Mouse (Mus musculus) intestine, embryonic 14.5 days (tissue): ENCODE measurements at regions not wholly inside any gene's neighbourhood (a gene's known extent, or its start where the extent isn't known, plus 50 kb on each side); places are given as distances from the start of the nearest gene placed in this dataset.
A peak's percentile ranks its signal among the peaks of the same experiment; 100 is the strongest.

Experiments
- ATAC-seq: fragments of 200-750 bp; cut with Nextera tagmentation; replicated peaks from 2 replicates; pipeline ENCODE4 v1.8.0; 2017; ENCODE audit warnings: low read depth, moderate number of reproducible peaks, moderate TSS enrichment, moderate library complexity; ENCODE audit not compliant: low FRiP score, low TSS enrichment
- DNase-seq: peaks from one replicate; pipeline ENCODE4 v3.0.0-alpha.2; 2018; ENCODE audit warnings: low spot score
- H3K27ac ChIP-seq: fragments of 300-500 bp; sonication (generic); 2 replicates; pipeline ENCODE4 v1.5.1; 2014; ENCODE audit warnings: low read depth, mild to moderate bottlenecking, control low read depth
- H3K27me3 ChIP-seq: fragments of 300-500 bp; sonication (generic); replicated peaks from 2 replicates; pipeline ENCODE4 v1.6.1; 2014; ENCODE audit warnings: low read length, control low read depth; ENCODE audit not compliant: control insufficient read depth, insufficient read depth
- H3K36me3 ChIP-seq: fragments of 300-500 bp; sonication (generic); 2 replicates; pipeline ENCODE4 v1.6.1; 2014; ENCODE audit warnings: low read length, control low read depth; ENCODE audit not compliant: control insufficient read depth, insufficient read depth
- H3K4me1 ChIP-seq: fragments of 300-500 bp; sonication (generic); replicated peaks from 2 replicates; pipeline ENCODE4 v1.6.1; 2014; ENCODE audit warnings: low read length, control low read depth, mixed read lengths; ENCODE audit not compliant: control insufficient read depth, insufficient read depth
- H3K4me2 ChIP-seq: fragments of 300-500 bp; sonication (generic); 2 replicates; pipeline ENCODE4 v1.6.1; 2014; ENCODE audit warnings: low read length
- H3K4me3 ChIP-seq: fragments of 300-500 bp; sonication (generic); 2 replicates; pipeline ENCODE4 v1.5.1; 2014; ENCODE audit warnings: low read depth, low read length, control low read depth, mixed read lengths
- H3K9ac ChIP-seq: fragments of 300-500 bp; sonication (generic); 2 replicates; pipeline ENCODE4 v1.6.1; 2014; ENCODE audit warnings: mild to moderate bottlenecking, low read length
- H3K9me3 ChIP-seq: fragments of 300-500 bp; sonication (generic); 2 replicates; pipeline ENCODE4 v1.6.1; 2016; ENCODE audit warnings: low read length, control low read depth; ENCODE audit not compliant: control insufficient read depth
- WGBS: fragments of 180-500 bp; shearing (Covaris S2); extraction: QIAGEN DNeasy Blood & Tissue Kit; methylation state at CpG from one replicate; pipeline ENCODE4 v1.1.7; 2014; 5-methylcytosine and 5-hydroxymethylcytosine counted together

DNA sequence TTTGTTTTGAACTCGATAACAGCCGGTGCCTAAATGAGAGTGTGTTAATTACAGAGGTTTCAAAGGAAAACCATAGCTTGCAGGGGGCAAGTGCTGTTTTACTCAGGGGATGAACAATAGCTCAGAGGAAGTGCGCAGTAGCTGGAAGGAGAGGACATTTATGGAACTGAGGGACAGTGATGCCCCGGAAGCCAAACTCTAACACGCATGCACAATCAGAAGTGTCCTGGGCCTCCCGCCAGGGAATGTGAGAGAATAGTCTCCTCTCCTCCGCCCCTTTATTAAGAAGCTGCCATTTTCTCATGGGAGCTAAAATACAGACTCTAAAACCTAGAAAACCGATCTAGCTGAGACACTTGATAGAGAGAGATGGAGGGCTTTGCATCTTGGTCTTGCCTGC lies 368.5 kb upstream of the Sall1 start:
- no peaks in the 10 kb centered on the region for H3K36me3 ChIP-seq
- H3K9me3 ChIP-seq, result no peaks in the 10 kb centered on the region
- H3K4me1 ChIP-seq, result no peaks in the 10 kb centered on the region
- H3K4me3 ChIP-seq, result no peak overlapping the region
- no peak overlapping the region for H3K9ac ChIP-seq
- no peak for ATAC-seq
- H3K4me2 ChIP-seq, result no peak overlapping the region
- no peak overlapping the region for H3K27ac ChIP-seq
- H3K27me3 ChIP-seq, result 0 out of 2 replicates have a peak, but pooled peaks cover 3% of the 10 kb centered on the region
- no peak for DNase-seq
- WGBS, result 80% methylated on average over 8 of the region's 8 CpGs

DNA sequence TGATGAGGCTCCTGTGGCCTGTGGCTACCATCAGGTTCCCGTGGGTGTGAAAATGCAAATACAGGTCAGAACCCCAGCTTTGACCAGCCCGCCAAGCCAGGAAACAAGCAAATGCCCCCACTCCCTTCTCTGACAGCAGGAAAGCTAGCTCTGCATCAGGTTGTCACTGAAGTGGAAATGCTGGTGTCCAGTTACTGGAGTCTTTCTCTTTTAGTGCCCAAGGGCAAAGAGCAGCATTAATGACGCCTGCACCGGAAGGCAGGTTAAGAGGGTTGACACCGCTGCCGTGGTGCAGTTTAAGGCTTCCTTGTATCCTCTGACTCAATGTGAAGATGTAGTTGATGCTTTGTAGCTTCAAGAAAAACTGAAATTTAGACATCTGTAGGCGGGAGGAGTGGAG lies 368.1 kb upstream of the Sall1 start:
- Histone ChIP-seq H3K4me1 (no peaks in the 10 kb centered on the region), H3K27me3 (0 out of 2 replicates have a peak, but pooled peaks cover 3% of the 10 kb centered on the region), H3K4me3 (no peak overlapping the region), H3K9me3 (no peaks in the 10 kb centered on the region), H3K27ac (no peak overlapping the region), H3K4me2 (no peak overlapping the region), H3K9ac (no peak overlapping the region), H3K36me3 (no peaks in the 10 kb centered on the region)
- ATAC-seq, result no peak
- 24% methylated on average over 7 of the region's 7 CpGs for WGBS
- DNase-seq, result no peak

DNA sequence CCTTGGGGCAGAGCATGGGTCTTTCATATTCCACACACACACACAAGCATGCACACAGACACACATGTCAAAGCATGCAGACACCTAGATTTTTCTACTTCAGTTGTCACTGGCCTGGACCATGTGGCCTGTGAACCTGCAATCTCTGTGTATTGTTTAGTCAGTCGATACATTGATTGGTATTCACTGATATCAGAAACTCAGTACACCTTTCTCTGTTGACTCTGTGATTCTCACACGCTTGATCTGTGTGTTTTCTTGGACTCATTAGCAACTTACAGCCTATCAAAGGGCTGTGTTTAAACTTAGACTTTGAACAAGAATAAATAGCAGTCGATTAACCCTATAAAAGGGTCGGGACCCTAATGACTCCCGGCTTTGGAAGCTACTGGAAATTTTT lies 362.7 kb upstream of the Sall1 start:
- WGBS, result 76% methylated on average over 5 of the region's 5 CpGs

DNA sequence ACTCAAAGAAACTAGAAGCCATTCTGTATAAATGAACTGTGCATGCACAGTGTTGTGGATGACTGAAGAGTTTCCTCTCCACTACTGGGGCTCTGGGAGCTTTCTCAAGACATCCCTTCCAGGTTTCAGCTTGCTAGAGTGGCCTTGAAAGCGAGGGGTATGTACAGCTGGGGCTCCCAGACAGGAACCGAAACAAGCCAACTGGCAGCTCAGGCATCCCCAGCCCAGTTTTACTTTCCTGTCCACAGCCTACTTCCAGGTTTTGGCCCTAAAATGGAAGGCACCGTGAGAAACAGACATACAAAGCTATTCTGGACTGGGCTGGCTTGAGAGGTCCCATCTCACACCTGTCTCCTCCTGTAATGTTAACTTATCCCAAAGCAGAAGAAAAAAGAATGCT lies 360.3 kb upstream of the Sall1 start:
- ATAC-seq (no peak), DNase-seq (no peak)
- Histone ChIP-seq H3K4me1 (no peaks in the 10 kb centered on the region), H3K4me2 (no peak overlapping the region), H3K27me3 (no peaks in the 10 kb centered on the region), H3K4me3 (no peak overlapping the region), H3K9ac (no peak overlapping the region), H3K36me3 (no peaks in the 10 kb centered on the region), H3K27ac (no peak overlapping the region), H3K9me3 (no peaks in the 10 kb centered on the region)
- WGBS, result 80% methylated on average over 3 of the region's 3 CpGs

More for the DNA sequence above, 362.7 kb upstream of the Sall1 start:
- Histone ChIP-seq H3K4me1 (no peaks in the 10 kb centered on the region), H3K4me3 (no peak overlapping the region), H3K36me3 (no peaks in the 10 kb centered on the region), H3K4me2 (no peak overlapping the region), H3K9ac (no peak overlapping the region), H3K27ac (no peak overlapping the region), H3K27me3 (0 out of 2 replicates have a peak, but pooled peaks cover 1% of the 10 kb centered on the region), H3K9me3 (no peaks in the 10 kb centered on the region)
- ATAC-seq (no peak), DNase-seq (no peak)

DNA sequence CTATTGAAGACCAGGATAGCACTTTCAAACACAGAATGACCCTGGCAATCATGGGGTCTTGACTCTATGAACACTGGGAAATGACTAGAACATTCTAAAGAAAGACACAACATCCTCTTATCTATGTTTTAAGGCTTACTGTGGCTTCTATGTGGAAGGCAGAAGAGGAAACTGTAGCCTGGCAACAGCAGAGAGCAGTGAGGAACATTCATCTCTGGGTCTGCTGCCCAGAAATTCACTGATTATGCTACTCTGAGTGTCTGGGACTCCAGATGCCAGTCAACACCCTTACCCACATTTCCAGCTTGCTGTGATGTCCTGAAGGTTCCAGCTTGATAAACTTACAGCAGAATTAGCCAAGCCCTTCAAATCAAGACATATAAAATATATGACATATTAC lies 352.7 kb upstream of the Sall1 start:
- Histone ChIP-seq H3K4me2 (no peak overlapping the region), H3K27me3 (no peaks in the 10 kb centered on the region), H3K4me3 (no peak overlapping the region), H3K9ac (no peak overlapping the region), H3K36me3 (no peaks in the 10 kb centered on the region), H3K9me3 (no peaks in the 10 kb centered on the region), H3K27ac (no peak overlapping the region), H3K4me1 (no peaks in the 10 kb centered on the region)
- ATAC-seq, result no peak
- no peak for DNase-seq

DNA sequence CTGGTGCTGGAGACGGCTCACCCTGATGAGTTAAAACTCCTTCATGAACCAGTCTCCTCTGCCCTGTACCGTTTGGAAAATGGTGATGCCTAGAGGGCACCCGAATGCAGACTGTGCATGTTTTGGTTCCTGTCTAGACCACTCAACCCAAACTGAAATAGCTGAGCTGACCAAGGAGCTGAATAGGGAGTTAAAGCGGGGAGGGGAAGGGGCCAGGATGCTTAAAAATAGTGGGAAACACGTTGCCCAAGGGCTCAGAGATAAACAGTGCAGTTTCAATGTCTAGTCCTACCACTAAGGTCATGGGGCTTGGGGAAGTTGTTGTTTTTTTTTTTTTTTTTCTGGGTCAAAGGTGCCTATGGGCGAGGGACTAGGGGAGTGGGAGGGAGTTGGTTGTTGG lies 348.8 kb upstream of the Sall1 start:
- no peak for DNase-seq
- Histone ChIP-seq H3K4me1 (peaks cover 12% of the 10 kb centered on the region), H3K9ac (no peak overlapping the region), H3K27ac (no peak overlapping the region), H3K9me3 (no peaks in the 10 kb centered on the region), H3K27me3 (no peaks in the 10 kb centered on the region), H3K36me3 (no peaks in the 10 kb centered on the region), H3K4me2 (no peak overlapping the region), H3K4me3 (no peak overlapping the region)
- WGBS, result 73% methylated on average over 6 of the region's 6 CpGs
- no peak for ATAC-seq

DNA sequence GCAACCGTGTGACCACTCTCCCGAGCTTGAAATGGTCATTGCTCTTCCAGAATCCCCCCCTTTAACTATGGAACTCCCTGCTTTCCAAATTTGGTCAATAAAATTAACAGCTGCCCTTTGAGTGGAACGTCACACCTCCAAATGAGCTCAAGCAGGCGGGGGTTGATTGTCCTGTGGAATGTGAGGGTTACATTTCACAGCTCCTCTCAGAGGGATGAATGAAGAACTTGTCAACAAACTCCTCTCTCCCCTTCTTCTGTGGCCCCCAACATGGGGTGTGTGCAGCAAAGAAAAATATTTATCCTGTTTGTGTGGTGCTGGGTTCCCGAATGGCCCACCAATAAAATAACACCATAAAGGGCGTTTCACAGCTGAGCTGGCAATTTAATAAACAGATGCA lies 344.8 kb upstream of the Sall1 start:
- no peak overlapping the region for H3K4me3 ChIP-seq
- peaks cover 17% of the 10 kb centered on the region for H3K4me1 ChIP-seq
- WGBS, result 19% methylated on average over 6 of the region's 6 CpGs
- H3K4me2 ChIP-seq, result no peak overlapping the region
- no peaks in the 10 kb centered on the region for H3K36me3 ChIP-seq
- DNase-seq (no peak), ATAC-seq (no peak)
- no peak overlapping the region for H3K27ac ChIP-seq
- no peaks in the 10 kb centered on the region for H3K9me3 ChIP-seq
- no peaks in the 10 kb centered on the region for H3K27me3 ChIP-seq
- H3K9ac ChIP-seq, result no peak overlapping the region

DNA sequence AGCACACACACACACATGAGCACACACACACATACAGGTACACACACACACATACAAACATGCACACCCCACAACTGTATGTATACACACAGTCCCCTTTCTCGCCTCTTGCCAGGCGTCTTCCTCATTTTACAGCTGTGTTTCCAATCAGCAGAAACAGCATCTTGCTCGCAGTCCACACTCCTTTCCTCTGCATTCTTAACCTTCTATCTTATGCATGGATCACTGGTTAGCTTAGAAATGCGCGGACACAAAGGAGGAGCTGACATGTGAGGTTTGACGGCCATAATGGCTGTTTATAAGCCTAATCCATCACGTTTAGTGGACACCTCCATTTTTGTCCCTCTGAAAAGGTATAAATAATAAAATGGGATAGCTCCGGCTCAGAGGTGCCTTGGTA lies 343.3 kb upstream of the Sall1 start:
- Histone ChIP-seq H3K4me2 (peak overlapping the region; percentile 8; the same call in 1 of the 2 replicates), H3K36me3 (no peaks in the 10 kb centered on the region), H3K4me3 (no peak overlapping the region), H3K4me1 (peaks cover 17% of the 10 kb centered on the region), H3K27me3 (no peaks in the 10 kb centered on the region), H3K9me3 (no peaks in the 10 kb centered on the region), H3K27ac (no peak overlapping the region), H3K9ac (no peak overlapping the region)
- ATAC-seq, result no peak
- WGBS, result 26% methylated on average over 8 of the region's 8 CpGs
- no peak for DNase-seq

DNA sequence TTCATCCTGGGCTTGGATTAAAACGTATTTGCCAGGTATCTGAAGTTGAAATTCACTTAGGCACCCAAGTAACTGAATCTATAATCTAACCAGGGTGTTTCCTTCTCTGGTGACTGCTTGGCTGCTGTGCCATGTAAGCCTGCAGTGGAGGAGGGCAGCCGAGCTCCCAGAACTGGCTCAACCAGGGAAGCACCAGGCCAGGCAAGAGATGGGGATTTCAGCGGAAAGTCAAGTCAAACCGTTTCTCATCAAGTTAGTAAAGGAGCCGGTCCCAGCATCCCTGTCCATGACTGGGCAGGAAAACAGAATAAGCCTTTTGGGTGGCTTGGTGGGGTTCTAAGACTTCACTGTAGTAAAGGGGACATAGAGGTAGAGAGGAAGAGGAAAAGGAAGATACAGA lies 341.1 kb upstream of the Sall1 start:
- H3K9me3 ChIP-seq, result no peaks in the 10 kb centered on the region
- DNase-seq (no peak), ATAC-seq (no peak)
- no peaks in the 10 kb centered on the region for H3K27me3 ChIP-seq
- H3K36me3 ChIP-seq, result no peaks in the 10 kb centered on the region
- peaks cover 17% of the 10 kb centered on the region for H3K4me1 ChIP-seq
- WGBS, result 75% methylated on average over 5 of the region's 5 CpGs
- no peak overlapping the region for H3K9ac ChIP-seq
- no peak overlapping the region for H3K4me3 ChIP-seq
- no peak overlapping the region for H3K4me2 ChIP-seq
- no peak overlapping the region for H3K27ac ChIP-seq
